Mouse (Mus musculus) retina, embryonic 14.5 days (tissue): ENCODE results near the gene Tmem114.
A peak's percentile ranks its signal among the peaks of the same experiment; 100 is the strongest.

ENCODE experiments used
- DNase-seq: peaks from one replicate; pipeline ENCODE4 v3.0.0-alpha.2; 2015; ENCODE audit warnings: low spot score

Gene Tmem114

GRCm38 (mm10) chr16:8424971-8425330, at the start of gene Tmem114:
Gene Tmem114, minus strand, starts transcription at chr16:8425136.
- no peak for DNase-seq

GRCm38 (mm10) chr16:8470603-8471481, 45.9 kb upstream of the Tmem114 start, which contains the start of gene Mettl22:
Gene Mettl22, plus strand, starts transcription at chr16:8470788.
- peak; percentile 97 for DNase-seq

DNA sequence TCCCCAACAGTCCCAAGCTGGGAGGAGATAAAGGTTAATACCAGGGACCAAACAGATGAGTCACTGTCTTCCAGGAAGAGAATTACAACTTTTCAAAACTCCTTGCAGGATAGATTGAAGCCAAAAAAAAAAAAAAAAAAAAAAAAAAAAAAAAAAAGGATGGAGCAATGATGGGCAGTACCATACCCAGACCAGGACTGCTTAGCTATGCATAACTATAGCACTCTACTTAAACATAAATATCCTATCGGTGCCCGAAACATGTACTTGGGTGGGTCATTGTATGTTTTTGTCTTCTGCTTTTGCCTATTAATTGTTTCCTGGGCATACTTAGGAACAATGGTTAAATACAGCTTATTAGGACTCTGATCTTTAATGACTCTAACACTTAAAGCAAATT, 45.2 kb upstream of the Tmem114 start:
- no peak for DNase-seq

DNA sequence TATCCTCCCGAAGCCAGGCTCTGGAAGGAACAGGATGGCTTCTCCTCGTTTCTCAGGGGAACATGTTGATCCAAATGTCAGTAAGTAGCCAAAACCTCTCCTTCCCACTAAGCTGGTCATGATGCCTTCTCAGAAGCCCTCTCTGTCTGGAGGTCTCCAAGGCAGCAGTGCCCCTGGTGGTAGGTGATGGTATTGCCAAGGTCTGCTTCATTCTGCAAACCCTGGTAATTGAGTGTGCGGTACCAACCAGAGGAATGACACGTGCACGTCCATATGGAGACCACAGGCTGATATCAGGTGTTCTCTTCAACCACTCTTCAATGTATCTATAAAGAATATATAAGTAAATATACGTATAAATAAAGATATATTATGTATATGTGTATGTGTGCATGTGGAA, 34.2 kb upstream of the Tmem114 start:
- DNase-seq, result peak; percentile 86

DNA sequence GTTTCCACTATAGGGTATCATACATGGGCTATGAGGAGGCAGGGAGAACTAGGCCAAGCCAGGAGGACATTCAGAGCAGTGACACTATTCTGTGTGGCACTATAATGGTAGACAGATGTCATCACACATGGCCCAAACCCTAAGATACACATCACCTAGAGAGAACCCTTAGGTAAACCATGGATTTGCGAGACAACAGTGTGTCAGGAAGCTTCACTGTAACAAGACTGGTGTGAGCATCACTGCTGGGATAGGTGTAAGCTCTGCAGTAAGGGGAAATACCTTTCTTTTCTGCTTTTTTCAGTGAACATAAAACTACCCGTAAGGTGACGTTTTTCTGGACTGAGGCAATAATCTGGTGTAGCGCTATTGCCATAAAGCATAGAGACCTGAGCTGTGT, 33.5 kb upstream of the Tmem114 start:
- DNase-seq, result no peak

DNA sequence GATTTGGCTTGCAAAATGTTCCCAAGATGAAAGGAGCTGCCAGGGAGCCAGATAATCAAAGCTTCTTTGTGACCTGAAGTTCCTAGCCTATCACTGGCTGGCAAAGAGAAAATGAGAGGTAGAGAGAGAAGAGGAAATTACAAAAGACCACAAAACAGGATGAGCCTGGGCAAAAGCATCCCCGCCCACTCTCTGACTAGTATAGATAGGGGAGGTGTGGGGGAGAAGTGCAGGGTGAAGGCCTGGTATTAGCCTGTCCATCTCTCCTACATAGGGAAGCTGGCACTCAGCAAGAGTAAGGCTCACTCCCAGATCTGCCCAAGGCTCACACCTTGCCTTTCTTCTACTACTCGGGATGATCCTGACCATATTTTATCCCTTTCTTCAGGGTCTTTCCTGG, 30.3 kb upstream of the Tmem114 start:
- no peak for DNase-seq

DNA sequence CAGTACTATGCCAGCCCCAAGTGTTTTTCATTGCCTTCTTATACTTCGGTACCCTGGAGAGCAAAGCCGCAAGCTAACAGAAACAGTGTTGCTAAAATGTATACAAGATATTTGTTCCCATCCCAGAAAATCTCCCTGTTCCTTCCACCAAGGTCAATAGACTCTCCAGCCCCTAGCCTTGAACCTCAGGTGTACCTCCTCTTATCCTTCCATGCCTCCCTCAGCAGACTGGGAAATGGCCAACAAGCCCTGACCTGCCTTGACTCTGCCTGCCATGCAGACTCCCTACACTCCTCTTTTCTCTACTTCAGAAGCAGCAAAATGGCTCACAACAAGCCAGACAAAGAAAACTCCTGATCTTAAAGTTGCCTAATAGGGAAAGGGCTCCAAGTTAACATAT, 28.4 kb upstream of the Tmem114 start:
- DNase-seq, result no peak

DNA sequence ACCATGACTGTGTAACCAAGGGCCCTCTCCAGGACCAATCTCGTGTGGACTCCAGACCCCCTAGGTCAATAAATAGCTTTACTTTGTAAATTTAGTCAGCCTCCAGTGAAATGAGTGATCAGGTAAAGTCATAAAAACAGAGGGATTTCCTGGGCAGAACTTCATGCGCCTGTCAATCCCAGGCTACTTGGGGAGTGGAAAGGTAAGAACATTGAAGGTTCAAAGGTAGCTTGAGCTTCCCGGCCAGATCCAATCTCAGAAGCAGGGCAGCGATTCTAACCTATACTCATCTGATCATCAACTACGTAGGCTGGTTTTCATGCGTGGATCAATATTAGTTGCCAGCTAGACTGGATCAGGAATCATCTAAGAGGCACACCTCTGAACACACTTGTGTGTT, 21.3 kb upstream of the Tmem114 start:
- no peak for DNase-seq

GRCm38 (mm10) chr16:8444911-8445310, 20.0 kb upstream of the Tmem114 start:
- DNase-seq, result no peak

GRCm38 (mm10) chr16:8432616-8433015, 7.7 kb upstream of the Tmem114 start:
- no peak for DNase-seq

GRCm38 (mm10) chr16:8429531-8429930, 4.6 kb upstream of the Tmem114 start:
- no peak for DNase-seq

DNA sequence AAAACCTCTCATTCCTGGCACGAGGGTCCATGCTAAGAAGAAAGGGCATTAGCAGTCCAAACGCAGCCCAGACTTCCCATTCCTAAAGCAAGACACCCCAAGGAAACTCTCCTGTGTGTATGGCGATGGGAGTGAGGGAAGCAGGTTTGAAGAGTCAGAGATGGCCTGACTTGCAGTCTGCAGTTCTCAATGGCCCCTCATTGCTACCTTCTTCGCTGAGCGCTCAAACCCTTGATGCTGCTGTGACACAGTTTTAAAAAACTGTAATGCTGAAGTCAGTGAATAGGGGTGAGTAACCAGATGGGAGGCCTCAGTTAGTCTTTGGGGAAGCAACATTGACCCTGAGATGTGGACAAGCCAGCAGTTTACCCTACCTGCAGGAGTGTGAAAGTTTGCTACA, 800 bp upstream of the Tmem114 start:
- DNase-seq, result no peak

GRCm38 (mm10) chr16:8424161-8424970, 570 bp downstream of the Tmem114 start:
- DNase-seq, result no peak

DNA sequence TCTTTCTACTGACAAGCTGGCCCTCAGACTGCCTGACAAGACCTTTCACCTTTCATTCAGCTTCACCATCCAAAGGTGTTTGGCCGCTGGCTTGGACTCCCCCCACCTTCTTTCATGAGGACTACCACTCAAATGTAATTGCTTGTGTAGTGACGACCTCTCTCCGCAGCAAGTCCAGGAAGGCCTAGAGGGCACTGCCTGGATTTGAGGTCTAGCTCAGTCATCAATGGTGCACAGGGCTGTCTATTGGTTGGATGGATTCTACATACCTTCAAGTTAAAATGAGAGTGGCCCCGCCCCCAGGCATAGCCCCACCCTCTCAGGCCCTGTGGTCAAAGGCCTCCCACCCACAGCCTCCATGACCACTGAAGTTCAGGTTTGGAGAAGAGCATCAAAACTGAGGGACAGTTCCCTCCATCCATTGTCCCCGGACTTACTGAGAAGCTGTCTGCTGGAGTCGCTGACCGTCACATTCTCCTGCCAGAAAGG, 1.3 kb downstream of the Tmem114 start:
- DNase-seq, result no peak

DNA sequence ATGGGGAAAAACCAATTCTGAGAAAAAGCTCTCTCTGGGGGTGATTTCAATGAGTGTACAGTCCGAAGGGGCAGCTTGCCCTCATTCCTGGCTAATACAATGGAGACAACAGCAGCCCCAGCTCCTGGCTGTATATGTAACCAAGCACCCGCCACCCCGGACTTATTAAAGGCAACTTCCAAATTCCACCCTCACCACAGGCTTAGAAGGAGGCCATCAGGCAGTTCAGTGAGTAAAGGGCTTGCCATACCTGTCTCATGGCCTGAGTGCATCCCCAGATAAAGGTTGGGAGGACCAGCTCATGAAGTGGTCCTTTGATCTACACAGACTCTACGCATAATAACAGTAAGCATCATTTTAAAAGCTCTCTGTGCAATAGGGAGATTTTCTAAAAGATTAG, 4.1 kb downstream of the Tmem114 start:
- DNase-seq, result no peak

DNA sequence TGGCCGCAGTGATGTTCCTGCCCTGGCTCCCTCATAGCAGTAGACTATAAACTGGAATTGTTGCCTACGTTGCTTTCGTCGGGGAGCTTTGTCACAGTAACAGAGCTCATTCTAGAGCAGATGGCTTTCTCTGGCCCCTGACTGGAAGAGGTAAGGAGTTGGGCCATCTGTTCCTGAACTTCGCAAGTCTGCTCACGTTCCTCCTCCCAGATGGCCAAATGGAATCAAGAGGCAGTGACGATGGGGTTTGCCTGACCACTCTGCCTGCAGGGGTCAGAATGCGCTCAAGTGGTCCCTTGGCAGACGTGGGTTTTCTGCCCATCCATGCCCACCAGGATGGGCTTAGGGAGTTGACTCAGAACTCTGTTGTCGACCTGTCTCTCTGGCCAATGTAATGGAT, 4.6 kb downstream of the Tmem114 start:
- no peak for DNase-seq

DNA sequence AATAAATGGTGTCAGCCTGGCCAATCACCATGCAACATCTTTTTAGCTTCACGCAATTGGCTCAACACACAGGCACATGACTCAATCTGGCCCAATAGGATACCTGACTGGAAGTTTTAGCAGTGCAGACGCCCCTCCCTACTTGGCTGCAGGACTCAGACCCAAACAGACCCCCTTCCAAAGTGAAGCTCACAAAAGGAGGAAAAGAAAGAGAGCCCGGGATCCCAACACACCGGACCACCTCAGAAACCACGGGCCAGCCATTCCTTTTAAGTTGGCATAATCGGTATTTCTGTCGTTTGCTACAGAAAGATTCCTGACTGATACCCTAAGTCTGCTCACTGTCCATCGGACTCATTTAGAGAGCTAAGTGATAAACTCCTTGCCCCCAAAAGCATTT, 5.3 kb downstream of the Tmem114 start:
- DNase-seq, result no peak

- DNase-seq, result no peak
Observed at GRCm38 (mm10) chr16:8418126-8418525, 6.8 kb downstream of the Tmem114 start.

DNA sequence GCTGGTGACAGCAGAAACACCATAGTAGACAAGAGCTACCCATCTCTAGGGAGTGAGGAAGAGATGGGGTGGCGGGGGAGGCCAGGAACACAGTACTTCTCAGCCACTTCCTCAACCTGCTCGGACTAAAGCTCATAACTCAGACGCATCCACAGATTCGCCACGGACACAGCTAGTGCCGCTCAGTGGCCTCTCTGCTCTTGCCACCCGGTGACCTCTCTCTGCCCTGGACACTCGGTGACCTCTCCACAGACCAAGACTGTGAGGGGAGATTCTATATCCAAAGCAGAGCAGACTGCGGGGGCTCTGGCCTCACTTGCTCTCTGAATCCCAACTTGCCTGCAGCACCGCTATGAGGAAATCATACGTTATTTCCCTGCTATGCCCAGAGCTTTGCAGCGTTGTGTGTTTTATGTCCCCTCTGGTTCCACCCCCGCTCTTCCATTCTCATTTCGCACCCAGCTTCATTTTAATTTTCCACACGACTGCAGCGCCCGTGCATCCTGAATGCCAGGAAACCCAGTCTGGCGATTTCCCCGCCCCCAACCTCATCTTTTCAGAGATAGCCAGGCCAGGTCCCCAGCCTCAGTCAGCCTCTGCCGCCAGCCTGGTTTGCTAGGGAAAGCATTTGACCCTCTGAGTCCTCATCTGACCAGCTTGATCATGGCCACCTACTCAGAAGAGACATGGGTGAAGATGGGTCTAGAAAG, 7.8 kb downstream of the Tmem114 start:
- no peak for DNase-seq

- no peak for DNase-seq
Observed at GRCm38 (mm10) chr16:8415996-8416395, 8.9 kb downstream of the Tmem114 start.

DNA sequence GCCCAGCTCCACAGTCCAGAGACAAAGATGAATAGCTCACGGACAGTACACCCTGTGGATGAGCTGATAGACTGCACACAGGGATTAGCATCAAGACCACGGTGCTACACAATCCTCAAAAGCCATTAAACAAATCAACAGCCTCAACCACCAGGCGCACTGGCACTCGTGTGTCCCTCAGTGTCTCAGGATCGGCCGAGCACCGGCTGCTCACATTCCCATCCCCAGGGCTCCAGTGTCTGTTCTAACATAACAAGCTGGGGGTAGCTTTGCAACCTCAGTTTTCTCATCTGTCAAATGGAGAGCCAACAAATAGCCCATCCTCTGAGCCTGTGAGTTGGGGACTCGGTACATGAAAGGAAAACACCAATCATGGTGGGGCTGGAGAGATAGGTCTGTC, 11.5 kb downstream of the Tmem114 start:
- DNase-seq, result no peak

- DNase-seq, result peak; percentile 95
Observed at GRCm38 (mm10) chr16:8412213-8412612, 12.7 kb downstream of the Tmem114 start.
